Mouse (Mus musculus) lung, embryonic 14.5 days (tissue): Measurements from ENCODE around the gene Clcnkb. TPM values are rescaled to one million over a fixed set of nuclear protein-coding genes. Genes with fewer than 3 reads are reported as not detected.

Experiments used
- ATAC-seq: fragments of 200-750 bp; cut with Nextera tagmentation; 2 replicates; pipeline ENCODE4 v1.8.0; 2017; ENCODE audit warnings: mild to moderate bottlenecking, moderate TSS enrichment, moderate library complexity; ENCODE audit not compliant: insufficient read depth
- DNase-seq: peaks from one replicate; pipeline ENCODE4 v3.0.0-alpha.2; 2015
- H3K27ac ChIP-seq: fragments of 300-500 bp; sonication (generic); 2 replicates; pipeline ENCODE4 v1.5.1; 2014; ENCODE audit warnings: low read depth, mild to moderate bottlenecking, moderate library complexity
- H3K27me3 ChIP-seq: fragments of 300-500 bp; sonication (generic); 2 replicates; pipeline ENCODE4 v1.6.1; 2014; ENCODE audit warnings: low read length, control low read depth; ENCODE audit not compliant: insufficient read depth
- H3K36me3 ChIP-seq: fragments of 300-500 bp; sonication (generic); 2 replicates; pipeline ENCODE4 v1.6.1; 2014; ENCODE audit warnings: control low read depth; ENCODE audit not compliant: insufficient read depth
- H3K4me1 ChIP-seq: fragments of 300-500 bp; sonication (generic); 2 replicates; pipeline ENCODE4 v1.6.1; 2014; ENCODE audit warnings: antibody characterized with exemption, control low read depth; ENCODE audit not compliant: insufficient read depth
- H3K4me2 ChIP-seq: fragments of 300-500 bp; sonication (generic); 2 replicates; pipeline ENCODE4 v1.6.1; 2014; ENCODE audit warnings: mild to moderate bottlenecking
- H3K4me3 ChIP-seq: fragments of 300-500 bp; sonication (generic); 2 replicates; pipeline ENCODE4 v1.5.1; 2014; ENCODE audit warnings: low read depth, low read length
- H3K9ac ChIP-seq: fragments of 300-500 bp; sonication (generic); 2 replicates; pipeline ENCODE4 v1.6.1; 2014
- H3K9me3 ChIP-seq: fragments of 300-500 bp; sonication (generic); 2 replicates; pipeline ENCODE4 v1.6.1; 2016; ENCODE audit warnings: low read depth, low read length, control low read depth
- CTCF ChIP-seq: IDR thresholded peaks from 2 replicates; pipeline ENCODE4 v1.5.1; 2016; ENCODE audit warnings: antibody characterized with exemption, low read depth
- WGBS: fragments of 180-500 bp; shearing (Covaris S2); extraction: QIAGEN DNeasy Blood & Tissue Kit; methylation state at CpG from one replicate; pipeline ENCODE4 v1.1.7; 2014; 5-methylcytosine and 5-hydroxymethylcytosine counted together
- polyA plus RNA-seq: library from polyadenylated mRNA; unstranded; fragments of >200 nt; fragmentation: Nextera tagmentation; extraction: Ambion mirVana; gene quantifications from 2 replicates; pipeline ENCODE4 v1.2.1, GENCODE M21; 2014

Gene Clcnkb
- polyA plus RNA-seq, 1 experiment from 2014 or later = not detected

DNA sequence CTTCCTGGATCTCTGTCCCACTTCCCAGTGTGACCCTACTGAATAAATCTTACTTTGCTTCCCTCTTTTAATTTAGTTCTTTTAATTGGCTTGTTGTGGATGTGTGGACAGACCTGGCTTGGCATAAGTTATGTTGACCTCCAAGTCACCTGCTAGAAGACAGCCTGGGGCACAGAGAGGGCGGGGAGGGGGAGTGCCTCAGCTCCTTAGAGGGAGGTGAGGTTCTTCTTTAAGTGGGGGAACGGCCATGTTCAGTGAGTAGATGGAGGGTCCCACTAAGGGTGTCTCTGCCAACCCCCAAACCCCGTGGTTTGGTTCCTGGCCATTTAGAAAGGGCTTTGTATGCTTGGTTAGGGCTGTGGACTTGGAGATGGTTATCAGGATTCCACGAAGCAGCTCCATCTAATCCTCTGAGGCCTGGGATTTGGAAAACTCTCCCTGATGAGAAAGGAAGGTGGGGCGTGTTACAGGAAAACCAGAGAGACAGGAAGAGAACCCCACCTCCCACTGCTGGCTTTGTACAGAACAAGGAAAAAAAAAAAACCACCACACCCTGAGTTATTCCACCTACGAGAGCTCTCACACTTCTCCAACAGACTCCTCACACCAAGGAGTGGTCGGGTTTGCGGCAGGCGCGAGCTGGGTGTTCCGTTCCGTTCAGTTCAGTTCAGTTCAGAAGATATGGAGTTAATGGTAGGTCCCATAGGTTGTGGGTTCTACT lies 23.4 kb upstream of the Clcnkb start:
- no peaks in the 10 kb centered on the region for H3K4me1 ChIP-seq
- no peak overlapping the region for H3K4me2 ChIP-seq
- H3K36me3 ChIP-seq = no peaks in the 10 kb centered on the region
- 78% methylated on average over 12 of the region's 12 CpGs for WGBS
- ATAC-seq = no peak
- no peak for DNase-seq
- H3K27ac ChIP-seq = no peak overlapping the region
- no peak for TF ChIP-seq CTCF
- no peak overlapping the region for H3K9ac ChIP-seq
- no peak overlapping the region for H3K4me3 ChIP-seq
- H3K9me3 ChIP-seq = no peaks in the 10 kb centered on the region
- no peaks in the 10 kb centered on the region for H3K27me3 ChIP-seq

DNA sequence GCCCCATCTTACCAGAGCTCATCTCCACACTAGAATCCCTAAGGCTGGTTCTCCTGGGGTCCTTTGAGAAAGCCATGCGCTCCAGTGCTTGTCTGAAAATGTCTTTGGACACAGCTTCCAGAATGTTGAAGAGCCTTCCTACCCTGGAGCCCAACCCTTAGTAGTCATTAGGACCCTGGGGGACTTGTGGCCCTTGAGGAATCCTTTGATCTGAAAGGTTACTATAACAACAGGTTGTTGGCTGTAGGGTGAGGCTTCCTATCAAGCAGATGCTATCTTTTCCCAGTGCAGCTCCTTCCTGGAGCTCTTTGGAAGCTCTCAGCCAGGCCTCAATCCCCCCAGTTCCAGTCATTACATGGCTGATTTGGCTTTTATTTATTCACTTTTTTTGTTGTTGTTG lies 20.2 kb upstream of the Clcnkb start, which contains the start of gene Srarp:
Srarp (minus strand) TSS at position 132 of the 400 bp plus-strand sequence.
- Histone ChIP-seq H3K4me1 (no peaks in the 10 kb centered on the region), H3K36me3 (no peaks in the 10 kb centered on the region), H3K27ac (no peak within 1 kb of the TSS), H3K9me3 (no peaks in the 10 kb centered on the region), H3K4me2 (no peak within 1 kb of the TSS), H3K9ac (no peak within 1 kb of the TSS), H3K4me3 (no peak within 1 kb of the TSS), H3K27me3 (no peaks in the 10 kb centered on the region)
- DNase-seq (no peak), ATAC-seq (no peak)
- 60% methylated on average over 1 of the region's 1 CpGs for WGBS
- TF ChIP-seq CTCF = no peak

DNA sequence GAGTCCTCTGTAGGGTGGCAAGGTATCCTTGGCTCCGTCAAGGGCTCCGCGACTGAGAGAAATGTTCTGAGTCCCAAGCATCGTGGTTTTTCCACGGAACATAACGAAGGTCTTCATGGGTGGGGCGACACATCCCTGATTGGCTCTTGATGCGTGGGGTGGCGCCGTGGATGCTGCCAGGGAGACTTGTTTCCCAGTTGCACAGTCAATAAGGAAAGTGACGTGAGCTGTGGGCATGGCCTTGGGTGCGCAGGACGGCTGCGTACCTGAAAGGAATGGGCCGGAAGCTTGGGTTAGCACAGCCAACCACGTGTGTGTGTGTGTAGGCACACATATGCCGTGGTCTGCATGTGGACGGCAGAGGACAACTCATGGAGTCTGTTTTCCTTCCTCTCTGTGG lies 17.4 kb upstream of the Clcnkb start:
- no peak overlapping the region for H3K4me2 ChIP-seq
- no peaks in the 10 kb centered on the region for H3K9me3 ChIP-seq
- no peak overlapping the region for H3K9ac ChIP-seq
- no peak overlapping the region for H3K4me3 ChIP-seq
- no peaks in the 10 kb centered on the region for H3K4me1 ChIP-seq
- no peaks in the 10 kb centered on the region for H3K27me3 ChIP-seq
- TF ChIP-seq CTCF = no peak
- no peak overlapping the region for H3K27ac ChIP-seq
- DNase-seq = no peak
- no peak for ATAC-seq
- H3K36me3 ChIP-seq = no peaks in the 10 kb centered on the region
- 78% methylated on average over 18 of the region's 18 CpGs for WGBS

DNA sequence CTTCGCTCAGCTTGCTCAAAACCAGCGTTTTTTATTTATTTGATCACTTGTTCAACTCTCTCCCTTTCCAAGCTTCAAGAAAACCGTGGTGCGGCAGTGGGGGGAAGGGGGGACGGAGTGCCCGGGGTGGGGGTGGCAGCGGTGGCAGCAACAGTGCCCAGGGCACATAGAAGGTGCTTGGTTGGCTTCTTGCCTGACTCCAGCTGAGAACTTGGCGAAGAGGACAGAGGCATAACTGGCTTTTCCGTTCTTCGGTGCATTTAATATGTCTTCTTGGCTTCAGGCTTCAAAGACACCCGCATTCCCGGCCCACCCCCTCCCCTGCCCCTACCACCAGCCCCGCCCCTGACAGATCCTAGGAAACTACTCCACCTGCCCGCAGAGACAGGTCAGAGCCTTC lies 16.9 kb upstream of the Clcnkb start:
- Histone ChIP-seq H3K4me1 (0 out of 2 replicates have a peak, but pooled peaks cover under 1% of the 10 kb centered on the region), H3K9ac (no peak overlapping the region), H3K27me3 (no peaks in the 10 kb centered on the region), H3K27ac (no peak overlapping the region), H3K4me3 (no peak overlapping the region), H3K36me3 (no peaks in the 10 kb centered on the region), H3K9me3 (no peaks in the 10 kb centered on the region), H3K4me2 (no peak overlapping the region)
- 43% methylated on average over 14 of the region's 14 CpGs for WGBS
- TF ChIP-seq CTCF = no peak
- DNase-seq = no peak
- no peak for ATAC-seq

DNA sequence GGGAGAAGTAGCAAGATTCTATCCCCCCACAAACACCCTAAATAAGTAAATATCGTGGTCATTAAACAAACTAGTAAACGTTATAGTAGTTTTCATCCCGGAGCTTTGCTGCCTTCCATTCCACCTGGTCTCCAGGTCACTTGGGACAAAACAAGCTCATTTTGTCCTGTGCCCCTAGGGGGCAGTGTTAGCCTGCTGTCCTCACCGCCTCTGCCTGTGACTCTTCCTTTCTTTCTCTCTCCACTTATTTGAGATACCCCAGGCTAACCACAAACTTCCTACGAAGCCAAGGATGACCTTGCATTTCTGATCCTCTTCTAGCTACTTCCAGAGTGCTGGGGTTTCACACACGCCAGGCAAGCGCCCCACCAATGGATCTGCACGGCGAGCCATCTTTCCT lies 15.2 kb upstream of the Clcnkb start:
- 40% methylated on average over 9 of the region's 9 CpGs for WGBS
- no peak overlapping the region for H3K27ac ChIP-seq
- no peak overlapping the region for H3K4me2 ChIP-seq
- H3K9ac ChIP-seq = no peak overlapping the region
- no peaks in the 10 kb centered on the region for H3K27me3 ChIP-seq
- H3K4me1 ChIP-seq = peaks cover 3% of the 10 kb centered on the region; the same call in 1 of the 2 replicates
- DNase-seq = peak; percentile 83
- ATAC-seq = no peak
- no peaks in the 10 kb centered on the region for H3K9me3 ChIP-seq
- H3K36me3 ChIP-seq = no peaks in the 10 kb centered on the region
- no peak overlapping the region for H3K4me3 ChIP-seq
- TF ChIP-seq CTCF = peak; percentile 85

DNA sequence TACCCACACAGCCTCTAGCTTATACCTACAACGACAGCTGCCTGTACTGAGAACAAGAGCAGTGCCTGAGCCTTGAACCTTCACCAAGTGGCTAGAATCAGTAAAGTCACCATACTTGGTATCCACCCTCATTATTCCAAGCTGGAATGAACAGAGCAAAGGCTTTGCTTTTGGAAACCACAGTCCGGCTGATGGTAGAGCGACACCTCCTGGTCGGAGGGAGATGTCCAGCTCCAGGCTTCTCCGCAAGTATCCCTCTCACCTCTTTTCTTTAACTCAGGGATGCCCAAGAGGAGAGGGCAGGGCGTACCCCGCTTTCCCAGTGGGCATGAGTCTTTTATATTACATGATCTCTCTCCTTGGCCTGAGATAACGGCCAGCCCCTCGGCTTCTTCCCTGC lies 14.0 kb upstream of the Clcnkb start:
- Histone ChIP-seq H3K27ac (no peak overlapping the region), H3K4me2 (no peak overlapping the region), H3K27me3 (no peaks in the 10 kb centered on the region), H3K4me1 (peaks cover 3% of the 10 kb centered on the region; the same call in 1 of the 2 replicates), H3K36me3 (no peaks in the 10 kb centered on the region), H3K9me3 (no peaks in the 10 kb centered on the region), H3K9ac (no peak overlapping the region), H3K4me3 (no peak overlapping the region)
- TF ChIP-seq CTCF = peak; percentile 67
- peak; percentile 65 for DNase-seq
- ATAC-seq = no peak
- 53% methylated on average over 9 of the region's 9 CpGs for WGBS

DNA sequence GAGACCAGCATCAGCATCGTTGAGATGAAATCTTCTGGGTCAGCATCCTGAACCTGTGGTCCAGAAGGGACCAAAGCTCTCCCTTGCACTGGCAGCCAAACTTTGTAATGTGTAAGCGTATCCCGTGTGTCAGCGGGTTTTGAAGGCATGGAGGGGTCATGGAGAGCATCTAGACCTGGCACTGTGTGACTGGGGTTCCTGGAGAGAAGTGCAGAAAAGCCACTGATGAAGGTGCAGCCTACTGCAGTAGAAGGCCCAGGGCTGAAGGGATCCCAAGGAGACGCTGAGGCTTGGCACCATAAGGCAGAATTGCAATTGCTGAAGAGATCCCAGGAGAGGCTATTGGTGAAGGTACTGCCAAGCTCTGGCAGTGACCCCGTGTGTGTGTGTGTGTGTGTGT lies 13.6 kb upstream of the Clcnkb start:
- H3K9me3 ChIP-seq = no peaks in the 10 kb centered on the region
- H3K4me1 ChIP-seq = peaks cover 3% of the 10 kb centered on the region; the same call in 1 of the 2 replicates
- no peaks in the 10 kb centered on the region for H3K36me3 ChIP-seq
- H3K4me2 ChIP-seq = no peak overlapping the region
- no peak overlapping the region for H3K4me3 ChIP-seq
- TF ChIP-seq CTCF = no peak
- no peak overlapping the region for H3K27ac ChIP-seq
- no peak for DNase-seq
- no peak overlapping the region for H3K9ac ChIP-seq
- 77% methylated on average over 6 of the region's 6 CpGs for WGBS
- H3K27me3 ChIP-seq = no peaks in the 10 kb centered on the region
- ATAC-seq = no peak

DNA sequence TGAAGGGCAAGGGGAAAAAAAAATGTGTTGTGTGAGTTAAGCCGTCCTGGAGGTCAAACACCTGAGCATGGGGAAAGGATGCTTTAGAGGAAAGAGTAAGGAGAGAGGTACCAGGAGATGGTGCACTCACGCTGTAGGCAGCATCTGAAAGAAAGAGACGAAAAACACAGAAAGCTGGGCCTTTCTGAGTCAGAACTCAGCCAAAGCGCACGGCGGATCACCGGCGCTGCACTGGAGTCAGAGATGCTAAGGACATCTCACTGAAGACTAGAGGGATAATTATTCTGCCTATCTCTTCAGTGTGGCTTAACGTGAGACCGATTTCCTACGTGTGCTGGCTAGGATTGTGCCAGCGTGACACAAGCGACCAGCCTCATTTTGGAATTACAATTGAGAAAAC lies 12.1 kb upstream of the Clcnkb start:
- no peak for TF ChIP-seq CTCF
- DNase-seq = no peak
- 78% methylated on average over 13 of the region's 13 CpGs for WGBS
- Histone ChIP-seq H3K9me3 (no peaks in the 10 kb centered on the region), H3K27me3 (no peaks in the 10 kb centered on the region), H3K4me3 (no peak overlapping the region), H3K27ac (no peak overlapping the region), H3K9ac (no peak overlapping the region), H3K36me3 (no peaks in the 10 kb centered on the region), H3K4me2 (no peak overlapping the region), H3K4me1 (peaks cover 3% of the 10 kb centered on the region; the same call in 1 of the 2 replicates)
- ATAC-seq = no peak
